Mouse (Mus musculus): ENCODE measurements around the gene Prss40. TPM values are rescaled to one million over a fixed set of nuclear protein-coding genes. Genes with fewer than 3 reads are reported as not detected.
"Not testable (repeated sequence)": the region's sequence is repeated elsewhere in the genome, so short reads cannot be mapped to it uniquely, and the experiment has no call there.

Gene Prss40
- total RNA-seq, 2 experiments from 2014 or later = not detected

GRCm38 (mm10) chr1:34536767-34537485, 23.8 kb downstream of the Prss40 start:
- no peak for DNase-seq (ENCODE audit: low spot score in 2 of 2)
- intact Hi-C loops (cut with DNase I) = no loop called here

GRCm38 (mm10) chr1:34536291-34536766, 24.4 kb downstream of the Prss40 start:
- DNase-seq (ENCODE audit: low spot score in 2 of 2) = no peak
- intact Hi-C loops (cut with DNase I) = no loop called here

- intact Hi-C loops (cut with DNase I); DNase-seq (ENCODE audit: low spot score in 2 of 2): not testable (repeated sequence)
Measured at GRCm38 (mm10) chr1:34535043-34535698, 25.6 kb downstream of the Prss40 start, which contains the start of gene Cfc1. Gene Cfc1 (plus strand): TSS chr1:34535648.

GRCm38 (mm10) chr1:34534574-34534973, 26.2 kb downstream of the Prss40 start:
- intact Hi-C loops (cut with DNase I); DNase-seq (ENCODE audit: low spot score in 2 of 2): not testable (repeated sequence)

- DNase-seq (ENCODE audit: low spot score in 2 of 2) = no peak
- intact Hi-C loops (cut with DNase I) = no loop called here
Measured at GRCm38 (mm10) chr1:34523647-34524046, 37.1 kb downstream of the Prss40 start.

GRCm38 (mm10) chr1:34522850-34523244, 37.9 kb downstream of the Prss40 start:
- intact Hi-C loops (cut with DNase I) = no loop called here
- DNase-seq (ENCODE audit: low spot score in 2 of 2) = no peak

GRCm38 (mm10) chr1:34522205-34522849, 38.4 kb downstream of the Prss40 start:
- intact Hi-C loops (cut with DNase I) = no loop called here
- DNase-seq (ENCODE audit: low spot score in 2 of 2) = no peak

GRCm38 (mm10) chr1:34518259-34518658, 42.5 kb downstream of the Prss40 start:
- intact Hi-C loops (cut with DNase I) = no loop called here
- DNase-seq (ENCODE audit: low spot score in 2 of 2) = no peak

- DNase-seq (ENCODE audit: low spot score in 2 of 2); intact Hi-C loops (cut with DNase I): not testable (repeated sequence)
Measured at GRCm38 (mm10) chr1:34517797-34518196, 42.9 kb downstream of the Prss40 start.

GRCm38 (mm10) chr1:34517297-34517696, 43.4 kb downstream of the Prss40 start:
- DNase-seq (ENCODE audit: low spot score in 2 of 2); intact Hi-C loops (cut with DNase I): not testable (repeated sequence)

- no peak for DNase-seq (ENCODE audit: low spot score in 2 of 2)
- intact Hi-C loops (cut with DNase I) = no loop called here
Measured at GRCm38 (mm10) chr1:34516595-34516994, 44.1 kb downstream of the Prss40 start.

GRCm38 (mm10) chr1:34513068-34513467, 47.7 kb downstream of the Prss40 start:
- intact Hi-C loops (cut with DNase I) = loop anchor here (5.0 kb wide), 1 partner anchor 84 kb away; no protein-coding TSS in a partner anchor
- DNase-seq (ENCODE audit: low spot score in 2 of 2) = no peak

GRCm38 (mm10) chr1:34511027-34511426, 49.7 kb downstream of the Prss40 start:
- DNase-seq (ENCODE audit: low spot score in 2 of 2) = peak; percentile 21 to 28
- intact Hi-C loops (cut with DNase I) = loop anchor here (5.0 kb wide), 1 partner anchor 86 kb away; no protein-coding TSS in a partner anchor

- no peak for DNase-seq (ENCODE audit: low spot score in 2 of 2)
- intact Hi-C loops (cut with DNase I) = loop anchor here (5.0 kb wide), 1 partner anchor 87 kb away; no protein-coding TSS in a partner anchor
Measured at GRCm38 (mm10) chr1:34510575-34510981, 50.2 kb downstream of the Prss40 start.

GRCm38 (mm10) chr1:34507986-34508385, 52.8 kb downstream of the Prss40 start:
- intact Hi-C loops (cut with DNase I) = no loop called here
- DNase-seq (ENCODE audit: low spot score in 2 of 2) = no peak

GRCm38 (mm10) chr1:34505970-34506551, 54.7 kb downstream of the Prss40 start:
- intact Hi-C loops (cut with DNase I) = no loop called here

GRCm38 (mm10) chr1:34505307-34505706, 55.4 kb downstream of the Prss40 start:
- intact Hi-C loops (cut with DNase I) = no loop called here
- DNase-seq (ENCODE audit: low spot score in 2 of 2) = no peak

More at GRCm38 (mm10) chr1:34505970-34506551, 54.7 kb downstream of the Prss40 start:
- DNase-seq (ENCODE audit: low spot score in 2 of 2) = no peak

GRCm38 (mm10) chr1:34502991-34503390, 57.8 kb downstream of the Prss40 start:
- DNase-seq (ENCODE audit: low spot score in 2 of 2) = no peak
- intact Hi-C loops (cut with DNase I) = no loop called here
